Mouse (Mus musculus): Measurements from ENCODE around the gene Gm21028. TPM values are rescaled to one million over a fixed set of nuclear protein-coding genes. Genes with fewer than 3 reads are reported as not detected.
"Not testable (repeated sequence)": the region's sequence is repeated elsewhere in the genome, so short reads cannot be mapped to it uniquely, and the experiment has no call there.

The Gm21028 gene
- polyA plus RNA-seq (2015; fragmentation: Nextera tagmentation; extraction: Ambion mirVana): not detected in 2 replicates

- Histone ChIP-seq H3K9me3 (replicated peaks) (no peaks in the 10 kb centered on the region), H3K4me3 (replicated peaks) (no peak within 1 kb of the TSS), H3K4me2 (no peak within 1 kb of the TSS), H3K27me3 (no peaks in the 10 kb centered on the region), H3K9ac (no peak within 1 kb of the TSS), H3K27ac (replicated peaks) (no peak within 1 kb of the TSS), H3K36me3 (replicated peaks) (no peaks in the 10 kb centered on the region), H3K4me1 (replicated peaks) (no peaks in the 10 kb centered on the region)
- WGBS (ENCODE audit: insufficient replicate concordance): 75% methylated on average over 5 of the region's 5 CpGs
- ATAC-seq (ENCODE audit: insufficient read depth): no peak
Measured at GRCm38 (mm10) chr7:42578488-42578887, at the start of gene Gm21028. Gene Gm21028 (minus strand): TSS chr7:42578588.

GRCm38 (mm10) chr7:42595666-42596065 is 17.3 kb upstream of the Gm21028 start:
- not testable (repeated sequence) for H3K9ac ChIP-seq; H3K4me3 ChIP-seq (replicated peaks); H3K27me3 ChIP-seq; H3K4me1 ChIP-seq (replicated peaks); ATAC-seq (ENCODE audit: insufficient read depth); H3K27ac ChIP-seq (replicated peaks); H3K9me3 ChIP-seq (replicated peaks); H3K36me3 ChIP-seq (replicated peaks); H3K4me2 ChIP-seq

GRCm38 (mm10) chr7:42592413-42592812 is 14.0 kb upstream of the Gm21028 start, which contains the start of gene Zfp977:
Gene Zfp977 (minus strand): TSS chr7:42592547.
- not testable (repeated sequence) for H3K36me3 ChIP-seq (replicated peaks); H3K4me1 ChIP-seq (replicated peaks); H3K9me3 ChIP-seq (replicated peaks); H3K4me2 ChIP-seq; H3K9ac ChIP-seq; H3K27me3 ChIP-seq; ATAC-seq (ENCODE audit: insufficient read depth); H3K4me3 ChIP-seq (replicated peaks); H3K27ac ChIP-seq (replicated peaks)
- 68% methylated on average over 11 of the region's 11 CpGs for WGBS (ENCODE audit: insufficient replicate concordance)

- not testable (repeated sequence) for H3K4me2 ChIP-seq; H3K36me3 ChIP-seq (replicated peaks); H3K27ac ChIP-seq (replicated peaks); H3K9ac ChIP-seq; H3K9me3 ChIP-seq (replicated peaks); ATAC-seq (ENCODE audit: insufficient read depth); H3K4me1 ChIP-seq (replicated peaks); H3K4me3 ChIP-seq (replicated peaks); H3K27me3 ChIP-seq
Measured at GRCm38 (mm10) chr7:42591311-42591710, 12.9 kb upstream of the Gm21028 start.

GRCm38 (mm10) chr7:42551766-42552165 is 26.6 kb downstream of the Gm21028 start:
- Histone ChIP-seq H3K36me3 (replicated peaks) (no peaks in the 10 kb centered on the region), H3K4me3 (replicated peaks) (no peak overlapping the region), H3K9me3 (replicated peaks) (no peaks in the 10 kb centered on the region), H3K27ac (replicated peaks) (no peak overlapping the region), H3K4me1 (replicated peaks) (no peaks in the 10 kb centered on the region), H3K9ac (no peak overlapping the region), H3K4me2 (no peak overlapping the region), H3K27me3 (no peaks in the 10 kb centered on the region)
- no peak for ATAC-seq (ENCODE audit: insufficient read depth)
- 47% methylated on average over 3 of the region's 3 CpGs for WGBS (ENCODE audit: insufficient replicate concordance)

Small RNAs within 50 kb of the gene (microRNA-seq; reads per million reads assigned to microRNA genes)
- gene Gm24938: not detected

Other genes starting within 250 kb of the Gm21028 start
- gene 4933421I07Rik, start 130.5 kb downstream of the Gm21028 start, polyA plus RNA-seq (2015; fragmentation: Nextera tagmentation; extraction: Ambion mirVana): not detected in 2 replicates
- gene Zfp141, start 72.8 kb downstream of the Gm21028 start, polyA plus RNA-seq (2015; fragmentation: Nextera tagmentation; extraction: Ambion mirVana): 3.1 and 3.4 TPM in 2 replicates
- gene Zfp977, start 14.0 kb upstream of the Gm21028 start, polyA plus RNA-seq (2015; fragmentation: Nextera tagmentation; extraction: Ambion mirVana): 0.13 and 0.20 TPM in 2 replicates
- 0.59 and 0.62 TPM in 2 replicates for gene Zfp976, start 64.0 kb upstream of the Gm21028 start, polyA plus RNA-seq (2015; fragmentation: Nextera tagmentation; extraction: Ambion mirVana)
- gene Zfp975, start 114.2 kb upstream of the Gm21028 start, polyA plus RNA-seq (2015; fragmentation: Nextera tagmentation; extraction: Ambion mirVana): 1.8 and 1.9 TPM in 2 replicates
- not detected in 2 replicates for gene Gm17067, start 148.4 kb upstream of the Gm21028 start, polyA plus RNA-seq (2015; fragmentation: Nextera tagmentation; extraction: Ambion mirVana)
- not detected in 2 replicates for gene Vmn2r62, start 214.9 kb upstream of the Gm21028 start, polyA plus RNA-seq (2015; fragmentation: Nextera tagmentation; extraction: Ambion mirVana)

All from liver, embryonic 15.5 days (tissue).